Mouse (Mus musculus) neural tube, embryonic 13.5 days (tissue): Measurements from ENCODE around the gene Xylt1. TPM values are rescaled to one million over a fixed set of nuclear protein-coding genes. Genes with fewer than 3 reads are reported as not detected.

Source experiments
- ATAC-seq: fragments of 200-750 bp; cut with Nextera tagmentation; 2 replicates; pipeline ENCODE4 v1.8.0; 2017; ENCODE audit warnings: low read depth, mild to moderate bottlenecking, moderate TSS enrichment, moderate library complexity
- H3K27ac ChIP-seq: fragments of 300-500 bp; sonication (generic); replicated peaks from 2 replicates; pipeline ENCODE4 v1.5.1; 2015; ENCODE audit warnings: moderate library complexity, mild to moderate bottlenecking, inconsistent platforms
- H3K27me3 ChIP-seq: fragments of 300-500 bp; sonication (generic); 2 replicates; pipeline ENCODE4 v1.6.1; 2015; ENCODE audit warnings: mild to moderate bottlenecking, inconsistent platforms
- H3K36me3 ChIP-seq: fragments of 300-500 bp; sonication (generic); 2 replicates; pipeline ENCODE4 v1.6.1; 2015; ENCODE audit warnings: mild to moderate bottlenecking, inconsistent platforms
- H3K4me1 ChIP-seq: fragments of 300-500 bp; sonication (generic); replicated peaks from 2 replicates; pipeline ENCODE4 v1.6.1; 2015; ENCODE audit warnings: inconsistent platforms
- H3K4me2 ChIP-seq: fragments of 300-500 bp; sonication (generic); 2 replicates; pipeline ENCODE4 v1.6.1; 2015; ENCODE audit warnings: inconsistent platforms, mild to moderate bottlenecking, moderate library complexity
- H3K4me3 ChIP-seq: fragments of 300-500 bp; sonication (generic); 2 replicates; pipeline ENCODE4 v1.5.1; 2015; ENCODE audit warnings: mild to moderate bottlenecking, inconsistent platforms
- H3K9ac ChIP-seq: fragments of 300-500 bp; sonication (generic); 2 replicates; pipeline ENCODE4 v1.6.1; 2015; ENCODE audit warnings: moderate library complexity, mild to moderate bottlenecking, inconsistent platforms
- H3K9me3 ChIP-seq: fragments of 300-500 bp; sonication (generic); 2 replicates; pipeline ENCODE4 v1.6.1; 2016; ENCODE audit warnings: inconsistent platforms
- WGBS: fragments of 180-500 bp; shearing (Covaris S2); methylation state at CpG from one replicate; pipeline ENCODE4 v1.1.7; 2015; 5-methylcytosine and 5-hydroxymethylcytosine counted together
- polyA plus RNA-seq: library from polyadenylated mRNA; unstranded; fragments of >200 nt; fragmentation: Nextera tagmentation; extraction: Ambion mirVana; gene quantifications from 2 replicates; pipeline ENCODE4 v1.2.1, GENCODE M21; 2015

Xylt1 gene
- polyA plus RNA-seq, 1 experiment from 2014 or later = 1.9 TPM

- H3K4me3 ChIP-seq = no peak overlapping the region
- H3K9ac ChIP-seq = no peak overlapping the region
- H3K9me3 ChIP-seq = no peaks in the 10 kb centered on the region
- ATAC-seq = no peak
- H3K36me3 ChIP-seq = no peaks in the 10 kb centered on the region
- H3K27ac ChIP-seq = no peak overlapping the region
- peaks cover 11% of the 10 kb centered on the region for H3K4me1 ChIP-seq
- H3K27me3 ChIP-seq = no peaks in the 10 kb centered on the region
- 90% methylated on average over 2 of the region's 2 CpGs for WGBS
- H3K4me2 ChIP-seq = no peak overlapping the region
These were observed 129.3 kb downstream of the Xylt1 start for GRCm38 (mm10) chr7:117510113-117510512.

DNA sequence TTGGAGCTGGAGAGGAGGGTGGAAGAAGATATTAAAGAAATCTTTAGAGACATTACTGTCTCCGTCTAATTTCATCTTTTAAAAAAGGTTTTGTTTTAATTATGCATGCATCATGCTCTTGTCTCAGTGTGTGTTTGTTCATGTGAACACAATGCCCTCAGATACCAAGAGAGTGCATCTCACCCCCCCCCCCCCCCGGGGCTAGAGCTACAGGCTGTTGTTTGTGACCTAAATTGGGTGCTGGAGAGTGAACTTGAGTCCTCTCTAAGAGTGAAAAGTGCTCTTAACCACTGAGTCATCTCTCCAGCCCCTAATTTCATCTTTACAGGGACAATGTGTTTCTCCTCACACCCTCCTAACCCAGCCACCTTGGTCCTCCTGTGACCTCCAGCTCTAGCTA, 131.5 kb downstream of the Xylt1 start:
- ATAC-seq = no peak
- 68% methylated on average over 2 of the region's 2 CpGs for WGBS

DNA sequence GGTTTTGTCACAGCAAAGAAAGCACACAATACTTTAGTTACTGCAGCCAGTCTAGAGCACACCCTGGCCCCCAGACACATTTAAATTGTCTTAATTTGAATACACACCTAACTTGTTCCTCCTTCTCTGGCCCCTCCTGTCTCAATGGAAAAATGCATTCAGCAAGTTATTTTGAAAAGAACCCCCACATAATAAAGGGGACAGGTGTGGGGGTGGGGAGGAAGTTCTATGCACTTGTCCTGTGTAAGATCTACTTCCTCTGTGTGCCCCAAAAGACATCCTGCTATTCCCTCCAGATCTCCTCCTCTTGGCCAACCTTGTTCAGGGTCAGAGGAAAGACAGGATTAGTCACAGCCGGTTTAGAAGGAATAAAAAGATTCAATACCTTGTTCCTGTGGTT, 135.0 kb downstream of the Xylt1 start:
- WGBS = 70% methylated on average over 1 of the region's 1 CpGs
- 0 out of 2 replicates have a peak, but pooled peaks cover 4% of the 10 kb centered on the region for H3K4me1 ChIP-seq
- no peak overlapping the region for H3K27ac ChIP-seq
- no peaks in the 10 kb centered on the region for H3K27me3 ChIP-seq
- no peak overlapping the region for H3K4me3 ChIP-seq
- ATAC-seq = no peak
- no peaks in the 10 kb centered on the region for H3K9me3 ChIP-seq
- no peak overlapping the region for H3K4me2 ChIP-seq
- H3K9ac ChIP-seq = no peak overlapping the region
- H3K36me3 ChIP-seq = no peaks in the 10 kb centered on the region

More for the DNA sequence above, 131.5 kb downstream of the Xylt1 start:
- no peak overlapping the region for H3K4me3 ChIP-seq
- no peaks in the 10 kb centered on the region for H3K9me3 ChIP-seq
- no peaks in the 10 kb centered on the region for H3K27me3 ChIP-seq
- no peak overlapping the region for H3K27ac ChIP-seq
- H3K4me1 ChIP-seq = peaks cover 15% of the 10 kb centered on the region
- H3K4me2 ChIP-seq = no peak overlapping the region
- no peaks in the 10 kb centered on the region for H3K36me3 ChIP-seq
- H3K9ac ChIP-seq = no peak overlapping the region

GRCm38 (mm10) chr7:117516896-117517295, 136.1 kb downstream of the Xylt1 start:
- Histone ChIP-seq H3K4me2 (no peak overlapping the region), H3K4me3 (no peak overlapping the region), H3K27ac (no peak overlapping the region), H3K9ac (no peak overlapping the region), H3K9me3 (0 out of 2 replicates have a peak, but pooled peaks cover 5% of the 10 kb centered on the region), H3K36me3 (no peaks in the 10 kb centered on the region), H3K27me3 (no peaks in the 10 kb centered on the region), H3K4me1 (peaks cover 6% of the 10 kb centered on the region; the same call in 1 of the 2 replicates)
- ATAC-seq = 0 out of 2 replicates have a peak, but pooled peaks have one; percentile 69
- 21% methylated on average over 4 of the region's 4 CpGs for WGBS

GRCm38 (mm10) chr7:117521369-117521768, 140.6 kb downstream of the Xylt1 start:
- H3K9me3 ChIP-seq = 0 out of 2 replicates have a peak, but pooled peaks cover 5% of the 10 kb centered on the region
- H3K4me2 ChIP-seq = no peak overlapping the region
- H3K9ac ChIP-seq = no peak overlapping the region
- H3K27me3 ChIP-seq = no peaks in the 10 kb centered on the region
- no peak overlapping the region for H3K4me3 ChIP-seq
- H3K27ac ChIP-seq = no peak overlapping the region
- ATAC-seq = no peak
- peaks cover 12% of the 10 kb centered on the region for H3K4me1 ChIP-seq
- no peaks in the 10 kb centered on the region for H3K36me3 ChIP-seq

- no peaks in the 10 kb centered on the region for H3K36me3 ChIP-seq
- no peak overlapping the region for H3K9ac ChIP-seq
- no peak overlapping the region for H3K27ac ChIP-seq
- H3K4me3 ChIP-seq = no peak overlapping the region
- H3K9me3 ChIP-seq = 0 out of 2 replicates have a peak, but pooled peaks cover 5% of the 10 kb centered on the region
- H3K27me3 ChIP-seq = no peaks in the 10 kb centered on the region
- ATAC-seq = no peak
- 35% methylated on average over 4 of the region's 4 CpGs for WGBS
- H3K4me1 ChIP-seq = peaks cover 7% of the 10 kb centered on the region
- no peak overlapping the region for H3K4me2 ChIP-seq
These were observed 141.4 kb downstream of the Xylt1 start for GRCm38 (mm10) chr7:117522092-117522635.

DNA sequence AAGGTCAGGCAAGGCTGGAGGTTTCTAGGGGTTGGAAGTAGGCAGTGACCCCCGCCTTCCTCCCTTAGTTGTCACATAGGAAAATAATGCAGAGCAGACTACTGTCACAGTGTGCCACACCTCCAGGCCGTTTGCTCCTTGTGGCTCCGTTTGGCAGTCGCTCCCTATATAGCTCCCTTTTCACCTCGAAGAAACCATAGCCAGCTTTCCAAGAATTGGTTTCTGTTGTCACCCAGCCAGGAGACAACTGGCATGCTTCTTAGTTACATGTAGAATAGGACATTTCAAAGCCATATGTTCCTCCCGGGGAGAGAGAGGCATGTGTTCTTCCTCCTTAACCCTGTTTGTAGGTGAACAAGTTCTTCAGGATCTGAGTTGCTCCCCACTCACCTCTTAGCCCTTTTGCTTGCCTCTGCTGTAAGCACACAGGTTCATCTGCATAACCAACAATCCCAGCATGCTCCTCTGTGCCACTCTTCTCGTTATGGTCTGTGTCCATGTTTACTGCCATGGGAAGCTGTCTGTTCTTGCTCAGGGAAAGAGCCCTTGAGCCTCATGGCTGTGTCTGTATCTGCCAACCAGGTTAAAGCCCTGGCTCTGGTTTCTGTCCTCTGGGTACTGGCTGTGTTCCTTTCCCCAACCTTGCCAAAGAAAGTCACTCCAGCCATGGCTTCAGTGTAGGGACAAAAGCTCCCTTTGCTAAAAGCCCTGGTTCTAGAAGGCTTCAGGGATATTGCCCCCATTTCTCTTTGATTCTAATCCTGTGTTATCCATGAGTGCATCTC, 143.8 kb downstream of the Xylt1 start:
- Histone ChIP-seq H3K4me1 (peaks cover 7% of the 10 kb centered on the region), H3K4me2 (no peak overlapping the region), H3K27me3 (no peaks in the 10 kb centered on the region), H3K9ac (no peak overlapping the region), H3K4me3 (no peak overlapping the region), H3K27ac (no peak overlapping the region), H3K36me3 (no peaks in the 10 kb centered on the region), H3K9me3 (0 out of 2 replicates have a peak, but pooled peaks cover 5% of the 10 kb centered on the region)
- ATAC-seq = no peak
- WGBS = 70% methylated on average over 7 of the region's 7 CpGs

DNA sequence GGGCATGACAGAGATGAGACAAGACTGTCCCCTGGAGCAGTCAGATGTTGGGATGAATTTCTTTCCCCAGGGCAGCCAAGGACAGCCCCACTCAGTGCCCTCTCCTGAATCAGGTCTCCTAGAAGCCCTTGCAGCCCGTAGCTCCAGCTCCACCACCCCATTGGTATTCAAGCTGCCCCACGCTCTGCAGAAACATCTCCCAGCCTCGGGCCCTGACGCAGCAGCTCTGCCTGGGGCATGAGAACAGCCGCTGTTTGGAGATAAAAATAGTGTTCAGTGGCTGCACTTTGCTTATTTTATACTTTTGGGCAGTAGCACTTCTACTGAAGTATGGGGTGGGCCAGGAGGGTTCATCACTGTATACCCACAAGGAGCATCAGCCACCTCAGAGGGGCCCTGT, 144.9 kb downstream of the Xylt1 start:
- Histone ChIP-seq H3K4me2 (no peak overlapping the region), H3K36me3 (no peaks in the 10 kb centered on the region), H3K4me1 (peaks cover 7% of the 10 kb centered on the region), H3K27me3 (no peaks in the 10 kb centered on the region), H3K9ac (no peak overlapping the region), H3K4me3 (no peak overlapping the region), H3K27ac (no peak overlapping the region), H3K9me3 (0 out of 2 replicates have a peak, but pooled peaks cover 5% of the 10 kb centered on the region)
- 91% methylated on average over 5 of the region's 5 CpGs for WGBS
- no peak for ATAC-seq

- ATAC-seq = no peak
- no peaks in the 10 kb centered on the region for H3K27me3 ChIP-seq
- 86% methylated on average over 3 of the region's 3 CpGs for WGBS
These were observed 145.8 kb downstream of the Xylt1 start for GRCm38 (mm10) chr7:117526570-117526969.

DNA sequence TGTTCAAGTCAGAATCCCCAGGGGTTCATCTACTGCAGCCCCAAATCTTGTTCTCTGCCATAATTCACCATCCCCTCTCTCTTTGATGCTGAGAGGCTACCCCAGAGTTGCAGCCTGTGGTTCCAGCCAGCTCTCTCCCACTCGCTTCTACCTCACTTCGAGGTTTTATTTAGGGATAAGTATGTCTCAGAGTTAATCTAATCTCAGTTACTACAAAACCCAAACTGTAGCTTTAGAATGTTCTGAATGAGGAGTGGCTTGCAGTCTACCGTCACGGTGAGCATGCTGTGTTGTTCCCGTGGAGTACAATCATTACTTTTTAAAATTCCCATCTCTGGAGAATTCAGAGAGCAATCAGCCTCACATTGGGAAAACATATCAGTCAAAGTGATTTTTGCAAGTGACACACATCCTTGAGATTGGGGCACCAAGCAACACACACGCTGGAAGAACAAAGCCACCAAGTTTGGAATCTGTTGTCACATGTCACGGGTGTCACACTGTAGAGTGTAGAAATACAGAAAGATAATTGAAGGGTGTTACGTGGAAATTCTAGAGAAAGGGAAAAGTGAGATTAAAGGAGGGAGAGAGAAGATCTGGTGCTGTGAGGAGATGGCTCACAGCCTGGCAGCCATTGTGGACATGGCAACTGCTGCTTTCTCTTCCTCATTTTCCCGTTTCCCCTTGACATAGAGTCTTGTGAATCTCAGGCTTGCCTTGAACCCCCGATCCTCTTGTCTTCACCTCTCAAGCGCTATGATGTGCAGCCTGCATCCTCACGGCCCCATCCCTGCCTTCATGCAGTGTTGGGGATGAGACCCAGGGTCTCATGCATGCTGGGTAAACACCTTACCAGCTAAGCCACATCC, 149.2 kb downstream of the Xylt1 start:
- no peak overlapping the region for H3K9ac ChIP-seq
- WGBS = 78% methylated on average over 12 of the region's 12 CpGs
- 0 out of 2 replicates have a peak, but pooled peaks cover 4% of the 10 kb centered on the region for H3K4me1 ChIP-seq
- no peaks in the 10 kb centered on the region for H3K36me3 ChIP-seq
- no peak overlapping the region for H3K4me2 ChIP-seq
- no peak overlapping the region for H3K4me3 ChIP-seq
- H3K9me3 ChIP-seq = no peaks in the 10 kb centered on the region
- no peak overlapping the region for H3K27ac ChIP-seq
- ATAC-seq = no peak
- H3K27me3 ChIP-seq = no peaks in the 10 kb centered on the region

More at GRCm38 (mm10) chr7:117526570-117526969, 145.8 kb downstream of the Xylt1 start:
- no peaks in the 10 kb centered on the region for H3K9me3 ChIP-seq
- H3K4me3 ChIP-seq = no peak overlapping the region
- no peak overlapping the region for H3K4me2 ChIP-seq
- H3K36me3 ChIP-seq = no peaks in the 10 kb centered on the region
- no peak overlapping the region for H3K9ac ChIP-seq
- H3K4me1 ChIP-seq = peaks cover 7% of the 10 kb centered on the region
- no peak overlapping the region for H3K27ac ChIP-seq

- 55% methylated on average over 3 of the region's 3 CpGs for WGBS
- ATAC-seq = no peak
- H3K9me3 ChIP-seq = no peaks in the 10 kb centered on the region
- no peak overlapping the region for H3K27ac ChIP-seq
- no peaks in the 10 kb centered on the region for H3K27me3 ChIP-seq
- H3K9ac ChIP-seq = no peak overlapping the region
- no peak overlapping the region for H3K4me3 ChIP-seq
- H3K4me2 ChIP-seq = no peak overlapping the region
- H3K36me3 ChIP-seq = no peaks in the 10 kb centered on the region
- 0 out of 2 replicates have a peak, but pooled peaks cover 4% of the 10 kb centered on the region for H3K4me1 ChIP-seq
These were observed 151.9 kb downstream of the Xylt1 start for GRCm38 (mm10) chr7:117532651-117533050.

DNA sequence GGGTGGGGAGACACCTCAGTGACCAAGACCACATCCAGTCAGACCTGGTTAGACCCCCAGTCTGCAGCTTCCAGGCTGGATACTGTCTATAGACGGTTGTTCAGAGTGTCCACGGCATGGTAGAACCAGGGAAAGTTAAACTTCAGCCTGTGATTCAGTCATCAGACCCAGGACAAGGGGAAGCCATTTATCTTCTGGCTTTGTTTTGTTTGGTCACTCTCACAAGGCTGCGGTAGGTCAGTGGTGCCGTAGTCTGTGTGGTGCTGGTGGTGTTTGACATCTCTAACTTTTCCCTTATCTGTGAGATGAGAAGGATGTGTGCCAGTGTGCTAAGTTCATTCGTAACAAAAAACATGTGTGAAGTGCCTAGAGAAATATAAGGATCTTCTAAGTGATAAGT, 152.4 kb downstream of the Xylt1 start:
- 0 out of 2 replicates have a peak, but pooled peaks cover 4% of the 10 kb centered on the region for H3K4me1 ChIP-seq
- H3K9me3 ChIP-seq = no peaks in the 10 kb centered on the region
- no peaks in the 10 kb centered on the region for H3K27me3 ChIP-seq
- H3K4me3 ChIP-seq = no peak overlapping the region
- no peak for ATAC-seq
- no peaks in the 10 kb centered on the region for H3K36me3 ChIP-seq
- H3K27ac ChIP-seq = no peak overlapping the region
- no peak overlapping the region for H3K9ac ChIP-seq
- no peak overlapping the region for H3K4me2 ChIP-seq
- 56% methylated on average over 5 of the region's 5 CpGs for WGBS
